Mouse (Mus musculus) skeletal muscle tissue, adult 2 months (tissue): ENCODE measurements at regions not wholly inside any gene's neighbourhood (a gene's known extent, or its start where the extent isn't known, plus 50 kb on each side); places are given as distances from the start of the nearest gene placed in this dataset.

Experiments used
- DNase-seq: peaks from one replicate; pipeline ENCODE4 v3.0.0-alpha.2; 2012; ENCODE audit warnings: low read depth, low spot score

GRCm38 (mm10) chr9:23024061-23024460 is 198.8 kb upstream of the Bmper start:
- no peak for DNase-seq

DNA sequence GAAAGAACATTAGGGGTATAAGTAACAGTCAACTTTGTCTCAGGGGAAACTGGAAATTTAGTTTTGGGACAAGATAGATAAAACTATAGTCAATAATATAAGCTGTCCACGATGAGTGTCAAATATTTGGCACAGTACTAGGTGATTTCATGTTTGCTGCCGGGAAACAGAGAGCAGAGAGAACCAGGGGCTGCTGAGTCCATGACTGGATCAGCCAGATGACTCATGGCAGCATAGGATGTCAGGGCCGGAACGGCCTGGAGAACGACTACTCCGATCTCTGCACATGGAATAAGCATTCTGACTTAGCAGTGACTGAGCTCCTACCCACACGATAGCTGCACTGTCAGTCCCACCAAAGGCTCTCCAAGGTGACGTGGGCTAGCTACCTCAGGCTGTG is 197.6 kb upstream of the Bmper start:
- no peak for DNase-seq

DNA sequence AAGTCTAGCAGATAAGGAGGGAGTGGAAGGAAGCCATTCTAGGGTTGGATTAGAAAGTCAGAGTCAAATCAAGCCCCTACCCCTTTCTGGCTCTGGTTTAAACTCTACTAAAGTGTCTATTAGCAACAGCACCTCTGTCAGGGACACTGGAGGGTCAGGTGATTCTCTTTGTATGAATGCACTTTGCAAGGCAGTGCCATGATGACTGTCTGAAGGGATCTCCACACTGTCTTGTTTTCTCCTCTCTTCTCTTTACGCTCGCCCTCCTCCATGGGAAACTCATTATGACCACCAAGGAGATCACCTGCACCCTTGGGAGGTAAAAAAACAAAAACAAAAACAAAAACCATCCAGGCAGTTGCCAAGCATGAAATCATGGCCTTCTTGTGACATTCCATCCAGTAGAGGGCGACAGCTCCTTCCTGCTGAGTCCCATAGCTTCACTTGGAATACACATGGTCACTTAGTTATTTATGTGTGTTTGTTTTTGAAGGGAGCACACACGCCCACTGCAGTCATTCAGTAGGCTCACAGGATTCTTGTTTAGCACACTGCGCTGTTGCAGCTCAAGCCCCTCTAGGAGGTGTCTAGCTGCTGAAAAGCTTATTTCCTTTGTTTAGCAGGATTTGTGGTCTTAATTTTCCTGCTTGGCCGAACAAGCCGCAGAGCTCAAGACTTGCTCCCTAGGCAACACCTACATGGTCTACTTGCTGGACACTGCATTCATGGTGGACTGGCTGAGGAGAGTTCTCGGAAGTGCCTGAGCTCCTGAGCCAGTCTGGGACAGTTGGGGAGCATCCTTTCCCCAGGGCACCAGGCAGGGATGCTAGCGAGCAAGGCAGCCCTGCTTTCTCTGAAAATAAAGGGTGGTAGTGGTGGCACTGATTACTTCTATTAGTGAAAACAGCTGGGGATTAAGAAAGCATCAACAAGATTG is 195.2 kb upstream of the Bmper start:
- peak; percentile 29 for DNase-seq

DNA sequence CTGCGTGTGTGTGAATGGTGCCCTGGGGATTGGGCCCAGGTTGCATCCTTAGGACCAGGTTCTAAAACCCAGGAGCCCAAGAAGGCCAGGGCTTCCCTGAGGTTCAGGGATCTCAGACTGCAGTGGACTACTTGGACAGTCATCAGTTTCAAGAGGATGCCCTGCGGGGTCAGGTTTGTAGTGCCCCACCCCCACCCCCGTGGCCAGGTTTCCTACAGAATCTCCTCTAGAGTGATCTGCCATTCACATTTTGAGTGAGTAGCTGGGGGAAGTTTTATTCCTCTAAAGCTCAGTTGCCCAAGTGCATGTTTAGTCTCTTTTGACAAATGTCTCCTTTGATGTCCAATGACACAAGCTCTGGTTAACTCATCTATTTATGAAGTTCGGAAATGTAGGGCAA is 193.5 kb upstream of the Bmper start:
- no peak for DNase-seq

DNA sequence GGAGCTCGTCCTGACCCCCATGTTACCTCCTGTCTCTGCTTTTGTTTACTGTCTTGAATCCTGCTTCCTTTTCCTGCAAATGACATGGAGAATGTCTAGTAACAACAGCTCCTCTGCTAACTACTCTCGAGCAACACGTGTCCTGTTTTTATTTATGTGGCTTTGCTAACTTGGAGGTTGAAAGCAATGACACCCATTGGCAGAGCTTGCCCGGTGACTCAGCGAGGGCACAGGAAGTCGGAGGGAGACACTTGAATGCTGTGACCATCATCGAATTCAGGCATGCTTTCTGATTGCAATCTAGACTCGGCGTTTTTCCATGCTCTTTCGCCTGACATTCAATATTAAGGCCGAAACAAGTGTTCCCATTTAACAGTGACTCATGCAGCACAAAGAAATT is 192.7 kb upstream of the Bmper start:
- DNase-seq, result peak; percentile 38

- peak; percentile 38 for DNase-seq
These were observed 192.3 kb upstream of the Bmper start for GRCm38 (mm10) chr9:23030546-23030945.

- DNase-seq, result no peak
These were observed 191.0 kb upstream of the Bmper start for GRCm38 (mm10) chr9:23031916-23032315.

DNA sequence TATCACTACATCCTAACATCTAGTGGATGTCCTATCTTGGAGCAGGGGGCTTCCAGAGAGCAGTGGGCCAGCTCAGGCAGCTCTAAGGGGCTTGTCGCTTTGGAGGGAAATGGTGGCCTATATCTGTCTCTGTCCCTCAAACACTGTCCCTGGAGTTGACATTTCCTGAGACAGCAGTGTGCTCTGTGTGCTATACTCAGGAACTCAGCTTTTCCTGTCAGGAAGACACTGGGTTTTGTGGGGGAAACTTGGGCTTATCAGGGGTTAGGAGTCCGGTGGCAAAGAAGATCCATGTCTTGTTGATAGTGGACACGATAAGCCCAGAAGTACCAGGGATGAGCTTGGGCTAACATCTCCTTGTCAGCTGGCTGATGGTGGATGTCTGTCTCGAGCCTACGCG is 187.6 kb upstream of the Bmper start:
- DNase-seq, result no peak

DNA sequence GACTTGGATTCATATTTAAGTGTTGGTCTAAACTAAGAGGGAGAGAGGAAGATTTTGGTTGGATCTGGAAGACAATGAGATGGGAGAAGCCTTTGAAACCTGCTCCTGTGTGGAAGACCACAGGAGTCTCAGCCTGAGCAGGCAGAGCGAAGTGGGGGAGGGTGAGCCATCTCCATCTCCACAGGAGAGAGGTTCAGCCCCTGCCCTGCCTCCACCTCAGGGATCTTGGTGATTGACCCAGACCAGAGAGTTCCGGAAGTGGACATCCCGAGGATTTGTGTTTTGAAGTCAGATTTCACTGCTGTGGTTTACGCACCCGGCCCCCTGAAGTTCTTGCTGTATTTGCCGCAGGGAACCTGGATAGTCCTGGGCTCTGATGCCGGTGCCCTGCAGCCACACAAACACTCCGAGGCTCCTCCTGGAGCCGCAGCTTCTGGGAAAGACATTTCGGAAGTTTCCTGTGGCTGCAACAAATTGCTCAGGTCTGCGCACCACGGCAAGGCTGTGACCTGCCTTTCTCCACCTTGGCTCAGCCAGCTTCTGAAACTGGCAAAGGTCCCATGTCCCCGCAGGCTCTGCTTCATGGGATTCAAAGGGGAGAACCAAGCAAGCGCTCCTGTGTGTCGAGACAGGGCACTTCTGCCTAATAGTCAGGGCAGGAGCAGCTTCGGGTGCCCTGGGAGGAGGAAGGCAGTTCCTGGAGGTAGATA is 186.8 kb upstream of the Bmper start:
- DNase-seq, result no peak

- DNase-seq, result no peak
These were observed 185.4 kb upstream of the Bmper start for GRCm38 (mm10) chr9:23037513-23037914.

GRCm38 (mm10) chr9:23039588-23039987 is 183.3 kb upstream of the Bmper start:
- DNase-seq, result no peak

DNA sequence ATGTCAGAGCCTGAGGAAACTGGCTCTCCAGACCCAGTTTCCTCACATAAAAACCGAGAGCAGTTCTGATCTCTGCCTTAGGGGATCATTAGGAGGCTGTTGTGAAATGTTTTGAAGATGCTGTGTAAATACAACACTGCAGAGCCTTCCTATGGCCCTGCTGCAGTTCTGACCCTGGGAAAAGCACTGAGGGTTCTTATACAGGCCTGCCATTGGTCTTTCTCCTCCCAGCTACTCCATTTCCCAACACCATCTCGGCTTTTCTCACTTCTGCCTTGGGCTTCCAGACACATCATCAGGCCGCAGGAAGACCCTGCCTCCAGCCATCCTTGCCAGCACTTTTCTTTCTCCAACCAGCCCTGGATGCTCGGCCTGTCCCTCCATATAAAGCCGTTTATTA is 181.9 kb upstream of the Bmper start:
- no peak for DNase-seq

- DNase-seq, result no peak
These were observed 181.1 kb upstream of the Bmper start for GRCm38 (mm10) chr9:23041537-23042472.

GRCm38 (mm10) chr9:23043006-23043405 is 179.9 kb upstream of the Bmper start:
- DNase-seq, result no peak

DNA sequence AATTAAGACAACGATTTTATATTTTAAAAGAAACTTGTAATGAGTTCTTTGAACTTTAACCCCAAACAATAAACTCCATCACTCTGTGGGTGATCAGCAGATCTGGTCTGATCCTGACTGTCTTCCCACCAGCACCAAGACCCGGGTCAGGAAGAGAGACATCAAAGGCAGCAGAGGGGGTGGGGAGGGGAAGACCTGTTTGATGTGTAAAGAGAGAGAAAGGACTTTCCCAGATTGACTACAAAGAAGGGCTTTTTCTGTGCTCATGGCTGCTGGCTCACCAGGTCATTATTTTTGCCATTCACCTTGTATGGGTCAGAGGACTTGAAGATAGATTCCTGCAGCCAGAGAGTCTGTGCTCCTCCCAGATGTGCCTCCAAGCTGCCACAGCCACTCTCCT is 177.4 kb upstream of the Bmper start:
- no peak for DNase-seq

GRCm38 (mm10) chr9:23050751-23051150 is 172.1 kb upstream of the Bmper start:
- DNase-seq, result no peak

- DNase-seq, result no peak
These were observed 163.3 kb upstream of the Bmper start for GRCm38 (mm10) chr9:23059526-23059925.

DNA sequence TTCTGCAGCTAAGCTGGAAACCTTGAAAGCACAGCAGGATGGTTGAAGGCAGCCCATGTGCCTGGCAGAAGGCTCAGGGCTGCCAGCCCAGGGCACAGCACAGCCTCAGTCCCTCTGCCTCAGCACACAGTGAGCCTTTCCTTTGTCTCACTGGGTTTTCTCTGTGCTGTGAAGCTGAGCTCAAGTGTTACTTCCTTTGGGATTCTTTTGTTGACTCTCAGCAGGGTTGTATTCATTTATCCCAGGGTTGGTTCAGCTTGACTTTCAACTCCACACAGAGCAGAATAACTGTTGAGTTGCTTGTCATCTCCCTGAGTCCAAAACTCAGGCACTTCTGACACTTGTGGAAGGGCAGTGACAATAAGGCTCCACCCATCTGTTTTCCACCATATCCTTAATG is 162.3 kb upstream of the Bmper start:
- no peak for DNase-seq

DNA sequence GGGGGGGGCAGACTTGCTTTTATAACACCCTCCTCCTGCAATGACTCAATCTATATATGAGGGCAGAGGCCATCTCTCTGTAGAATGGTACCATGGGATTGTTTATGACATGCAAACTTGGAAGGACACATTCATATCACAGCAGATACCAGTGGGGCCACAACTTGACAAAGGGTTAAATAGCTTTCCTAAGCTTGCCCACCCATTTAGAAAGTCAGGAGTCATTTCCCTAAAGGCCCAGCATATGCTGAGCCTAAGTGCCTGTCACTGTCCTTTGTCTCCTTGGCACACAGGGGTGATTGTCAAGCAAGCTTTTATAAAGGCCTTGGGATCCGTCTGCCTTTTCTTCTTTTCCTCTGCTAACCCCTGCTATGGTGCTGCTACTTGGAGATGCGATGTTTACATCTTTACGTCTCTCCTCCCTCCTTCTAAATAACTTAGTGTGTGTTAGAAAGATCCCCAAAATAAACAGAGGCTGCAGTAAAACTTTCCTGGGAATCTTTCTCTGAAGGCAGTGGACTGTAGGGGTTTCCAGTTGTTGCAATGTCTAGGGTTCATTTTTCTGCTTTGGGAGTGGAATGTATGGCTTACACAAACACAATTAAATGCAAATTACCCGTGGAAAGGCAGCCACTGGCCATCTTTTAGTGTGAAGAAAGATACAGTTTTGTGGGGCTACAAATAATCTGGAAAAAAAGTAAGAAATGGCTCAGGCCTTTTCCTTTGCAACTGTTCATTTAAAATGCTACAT is 161.5 kb upstream of the Bmper start:
- DNase-seq, result no peak

DNA sequence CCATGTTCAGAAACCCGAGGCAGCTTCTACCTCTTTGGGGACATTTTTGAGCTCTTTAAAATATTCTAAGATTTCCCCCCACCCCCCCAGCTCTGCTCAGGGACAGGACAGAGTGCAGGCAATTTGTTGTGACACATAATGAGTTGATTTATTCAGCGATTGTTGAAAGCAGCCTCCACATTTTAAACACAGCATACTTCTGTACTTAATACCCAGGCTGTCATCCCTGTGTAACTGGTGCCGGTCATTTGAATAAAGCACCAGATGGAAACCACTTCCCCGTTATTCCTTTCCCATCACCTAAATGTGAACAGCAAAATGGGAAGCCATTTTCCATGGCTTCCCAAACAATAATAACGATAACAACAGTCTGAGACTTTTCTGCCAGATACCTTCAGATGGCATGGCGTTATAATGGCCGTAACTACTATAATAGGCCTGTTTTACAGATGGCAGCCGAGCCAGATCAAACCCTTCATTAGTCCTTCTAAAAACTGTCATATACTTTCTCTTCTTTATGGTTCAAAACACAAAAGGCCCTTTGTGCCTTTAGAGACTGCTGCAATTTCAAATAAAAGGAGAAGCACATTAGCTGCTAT is 160.7 kb upstream of the Bmper start:
- DNase-seq, result no peak
